ENCODE assay signal across 23 mouse cellular contexts in the genomic region with DNA sequence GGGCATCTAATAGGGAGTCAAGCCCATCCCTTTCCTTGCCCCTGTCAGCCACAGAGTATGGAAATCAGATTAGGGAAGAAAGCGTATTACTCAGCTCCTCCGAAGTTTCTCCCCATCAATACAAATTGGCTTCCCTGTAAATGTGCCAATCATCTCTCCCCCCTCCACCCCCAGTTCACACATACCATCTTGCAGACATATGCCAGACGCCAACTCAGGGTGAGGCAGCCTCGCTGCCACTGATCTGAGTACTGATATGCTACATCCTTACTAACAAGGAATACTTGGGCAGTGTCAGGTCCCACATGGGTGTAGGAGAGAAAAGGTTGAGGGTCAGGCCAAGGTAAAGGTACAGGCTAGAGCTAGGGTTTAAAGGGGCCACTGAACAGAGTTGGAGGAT. TPM values are rescaled to one million over a fixed set of nuclear protein-coding genes. Genes with fewer than 3 reads are reported as not detected.
A peak's percentile ranks its signal among the peaks of the same experiment; 100 is the strongest.
DNase-seq lines count a peak whose midpoint lies in the region; ATAC-seq and TF ChIP-seq lines count a peak whose summit lies in the region.
"Had no signal": no experiment of that assay in that cellular context is flagged by ENCODE, and none has a peak within 500 bp of the region (broad histone marks: within the 10 kb centered on the region; RNA-seq: fewer than 3 reads in every experiment).

No protein-coding gene starts in this region.

- H3K4me2 ChIP-seq in intestine, postnatal 0 days (replicated peaks; ENCODE audit: low read depth), result no peak overlapping the region
- H3K4me2 ChIP-seq: kidney, embryonic 15.5 days; limb, embryonic 12.5 days; neural tube, embryonic 13.5 days had no signal

- H3K27ac ChIP-seq in intestine, postnatal 0 days (ENCODE audit: low read depth, low read length), result no peak overlapping the region
- H3K27ac ChIP-seq: kidney, embryonic 15.5 days; limb, embryonic 12.5 days; liver, embryonic 14.5 days; neural tube, embryonic 13.5 days had no signal

- 71% methylated on average over 4 of the region's 4 CpGs for WGBS in intestine, postnatal 0 days

- no peaks in the 10 kb centered on the region for H3K27me3 ChIP-seq in intestine, postnatal 0 days (replicated peaks; ENCODE audit: control insufficient read depth, insufficient read depth, low read length)
- H3K27me3 ChIP-seq: kidney, embryonic 15.5 days; limb, embryonic 12.5 days; neural tube, embryonic 13.5 days had no signal

- H3K4me3 ChIP-seq in intestine, postnatal 0 days (ENCODE audit: low read depth, low read length), result no peak overlapping the region
- H3K4me3 ChIP-seq: kidney, embryonic 15.5 days; limb, embryonic 12.5 days; neural tube, embryonic 13.5 days had no signal

- no peak overlapping the region for H3K9ac ChIP-seq in intestine, postnatal 0 days (ENCODE audit: low read depth, low read length)
- H3K9ac ChIP-seq: kidney, embryonic 15.5 days; limb, embryonic 12.5 days; liver, embryonic 14.5 days; neural tube, embryonic 13.5 days had no signal

- no peak for DNase-seq in frontal cortex, postnatal 14 days (ENCODE audit: low spot score in 2 of 2)
- DNase-seq in right cerebral cortex, adult 18-20 months, result peak; percentile 53
- DNase-seq in right cerebral cortex, postnatal 25 days, result no peak
- DNase-seq in brain, embryonic 14.5 days (ENCODE audit: low read depth), result peak; percentile 67
- DNase-seq in layer of hippocampus, postnatal 36 days, result peak; percentile 36 to 45
- no peak for DNase-seq in gastrocnemius, postnatal 14 days
- DNase-seq: cerebellum, adult 11 months; cerebellum, postnatal 10 days; gastrocnemius, postnatal 10 days; kidney, postnatal 4 days; midbrain, embryonic 14.5 days; right cerebral cortex, postnatal 4 days; thymus, postnatal 36 days had no signal

- no peak for TF ChIP-seq POLR2A in brain, embryonic 14.5 days (IDR thresholded peaks at IDR 0.05; ENCODE audit: borderline replicate concordance, extremely low read depth, insufficient read depth, insufficient read length, poor library complexity, severe bottlenecking)

- no peak for TF ChIP-seq CTCF in brain, embryonic 14.5 days (IDR thresholded peaks at IDR 0.05; ENCODE audit: borderline replicate concordance, extremely low read depth, insufficient read depth, insufficient read length)
- no peak for TF ChIP-seq CTCF in intestine, postnatal 0 days (IDR thresholded peaks at IDR 0.05; ENCODE audit: low read depth)

- no peaks in the 10 kb centered on the region for H3K4me1 ChIP-seq in intestine, postnatal 0 days (replicated peaks; ENCODE audit: control insufficient read depth, insufficient read depth, low read length)
- H3K4me1 ChIP-seq: limb, embryonic 12.5 days; neural tube, embryonic 13.5 days had no signal

- H3K9me3 ChIP-seq in intestine, postnatal 0 days (ENCODE audit: control insufficient read depth), result no peaks in the 10 kb centered on the region
- H3K9me3 ChIP-seq: kidney, embryonic 15.5 days; limb, embryonic 12.5 days; neural tube, embryonic 13.5 days had no signal

- ATAC-seq in frontal cortex, adult (ENCODE audit: low TSS enrichment), result peak; percentile 32; the same call in 1 of the 2 replicates
- ATAC-seq in intestine, postnatal 0 days, result no peak
- ATAC-seq: hindbrain, embryonic 16.5 days; intestine, embryonic 16.5 days had no signal

- H3K36me3 ChIP-seq in intestine, postnatal 0 days (ENCODE audit: control insufficient read depth, insufficient read depth), result no peaks in the 10 kb centered on the region
- H3K36me3 ChIP-seq: kidney, embryonic 15.5 days; limb, embryonic 12.5 days; neural tube, embryonic 13.5 days had no signal

- intact Hi-C loops in gastrocnemius, postnatal 14 days (cut with DNase I; ENCODE audit: low total_unique reads), result no loop called here

RNA-seq across cellular contexts. Expression of a gene that starts 27.6 kb away (rescaled TPM):
- polyA plus RNA-seq in brain, embryonic 14.5 days (2012; rRNA removed), result 0.38 and 0.59 TPM in 2 replicates
- under 1 TPM in 1 of 2 experiments, not detected in 1; 0.62 TPM for total RNA-seq in layer of hippocampus, postnatal 36 days (2021)
- polyA plus RNA-seq in intestine, postnatal 0 days (2015; fragmentation: Nextera tagmentation; extraction: Ambion mirVana), result 110 and 132 TPM in 2 replicates
- under 1 TPM; 0.35 to 0.59 TPM for total RNA-seq in gastrocnemius, postnatal 14 days (2021)
- total RNA-seq: gastrocnemius, postnatal 10 days; hematopoietic stem cell, adult 5-6 weeks had no signal
- polyA plus RNA-seq: heart, embryonic 16.5 days; midbrain, embryonic 14.5 days had no signal

Comparison
In these comparisons a context has a peak if more than half of its experiments do, and no peak if none do; other contexts are left out.
1. DNase-seq: peak in right cerebral cortex, adult 18-20 months (single experiment), brain, embryonic 14.5 days (single experiment) and layer of hippocampus, postnatal 36 days (2 of 2); none in frontal cortex, postnatal 14 days (0 of 2), right cerebral cortex, postnatal 25 days (single experiment) and gastrocnemius, postnatal 14 days (single experiment).